Mouse (Mus musculus) forebrain, embryonic 16.5 days (tissue): ENCODE results near the gene Pex12. TPM values are rescaled to one million over a fixed set of nuclear protein-coding genes. Genes with fewer than 3 reads are reported as not detected.
A peak's percentile ranks its signal among the peaks of the same experiment; 100 is the strongest.
"Not testable (repeated sequence)": the region's sequence is repeated elsewhere in the genome, so short reads cannot be mapped to it uniquely, and the experiment has no call there.

ENCODE experiments used
- ATAC-seq: fragments of 200-750 bp; cut with Nextera tagmentation; 2 replicates; pipeline ENCODE4 v1.8.0; 2017; ENCODE audit warnings: mild to moderate bottlenecking, moderate library complexity
- H3K27ac ChIP-seq: fragments of 300-500 bp; sonication (generic); 2 replicates; pipeline ENCODE4 v1.5.1; 2014; ENCODE audit warnings: low read length, control low read depth
- H3K27me3 ChIP-seq: fragments of 300-500 bp; sonication (generic); replicated peaks from 2 replicates; pipeline ENCODE4 v1.6.1; 2014; ENCODE audit warnings: low read length; ENCODE audit not compliant: control insufficient read depth, insufficient read depth
- H3K36me3 ChIP-seq: fragments of 300-500 bp; sonication (generic); 2 replicates; pipeline ENCODE4 v1.6.1; 2014; ENCODE audit not compliant: control insufficient read depth, insufficient read depth
- H3K4me1 ChIP-seq: fragments of 300-500 bp; sonication (generic); replicated peaks from 2 replicates; pipeline ENCODE4 v1.6.1; 2014; ENCODE audit warnings: low read length; ENCODE audit not compliant: control insufficient read depth, insufficient read depth
- H3K4me2 ChIP-seq: fragments of 300-500 bp; sonication (generic); 2 replicates; pipeline ENCODE4 v1.6.1; 2014; ENCODE audit warnings: mild to moderate bottlenecking, low read length, control low read depth
- H3K4me3 ChIP-seq: fragments of 300-500 bp; sonication (generic); replicated peaks from 2 replicates; pipeline ENCODE4 v1.5.1; 2014; ENCODE audit warnings: mild to moderate bottlenecking, low read length, control low read depth
- H3K9ac ChIP-seq: fragments of 300-500 bp; sonication (generic); replicated peaks from 2 replicates; pipeline ENCODE4 v1.6.1; 2014; ENCODE audit warnings: low read depth, low read length, control low read depth
- H3K9me3 ChIP-seq: fragments of 300-500 bp; sonication (generic); 2 replicates; pipeline ENCODE4 v1.6.1; 2016; ENCODE audit warnings: low read length; ENCODE audit not compliant: control insufficient read depth
- WGBS: fragments of 180-500 bp; shearing (Covaris S2); extraction: QIAGEN DNeasy Blood & Tissue Kit; methylation state at CpG from one replicate; pipeline ENCODE4 v1.1.7; 2014; 5-methylcytosine and 5-hydroxymethylcytosine counted together
- polyA plus RNA-seq: library from polyadenylated mRNA; unstranded; fragments of >200 nt; fragmentation: Nextera tagmentation; extraction: Ambion mirVana; gene quantifications from 2 replicates; pipeline ENCODE4 v1.2.1, GENCODE M21; 2015

Pex12 gene
- polyA plus RNA-seq, 1 experiment from 2014 or later, result 19.1 TPM

- Histone ChIP-seq H3K4me3 (no peak overlapping the region), H3K4me2 (no peak overlapping the region), H3K9me3 (no peaks in the 10 kb centered on the region), H3K4me1 (peaks cover 3% of the 10 kb centered on the region; the same call in 1 of the 2 replicates), H3K27ac (no peak overlapping the region), H3K36me3 (no peaks in the 10 kb centered on the region), H3K9ac (no peak overlapping the region), H3K27me3 (no peaks in the 10 kb centered on the region)
- WGBS, result 65% methylated on average over 7 of the region's 7 CpGs
- ATAC-seq, result no peak
Measured at GRCm38 (mm10) chr11:83276251-83276650, 26.1 kb downstream of the Pex12 start.

- Histone ChIP-seq H3K9me3 (no peaks in the 10 kb centered on the region), H3K9ac (no peak overlapping the region), H3K36me3 (no peaks in the 10 kb centered on the region), H3K27me3 (no peaks in the 10 kb centered on the region), H3K4me2 (peak overlapping the region; percentile 76), H3K4me3 (no peak overlapping the region), H3K27ac (peak overlapping the region; percentile 69), H3K4me1 (peaks cover 6% of the 10 kb centered on the region; the same call in 1 of the 2 replicates)
- no peak for ATAC-seq
- 22% methylated on average over 2 of the region's 2 CpGs for WGBS
Measured at GRCm38 (mm10) chr11:83271951-83272843, 30.2 kb downstream of the Pex12 start.

GRCm38 (mm10) chr11:83271151-83271950 lies 31.0 kb downstream of the Pex12 start:
- ATAC-seq, result peak; percentile 91
- under 1% methylated on average over 26 of the region's 26 CpGs for WGBS
- Histone ChIP-seq H3K9ac (peak overlapping the region; percentile 85), H3K27me3 (no peaks in the 10 kb centered on the region), H3K9me3 (no peaks in the 10 kb centered on the region), H3K4me1 (peaks cover 6% of the 10 kb centered on the region; the same call in 1 of the 2 replicates), H3K27ac (peak overlapping the region; percentile 86), H3K4me2 (peak overlapping the region; percentile 76), H3K36me3 (no peaks in the 10 kb centered on the region), H3K4me3 (peak overlapping the region; percentile 69)

GRCm38 (mm10) chr11:83270842-83271150 lies 31.6 kb downstream of the Pex12 start:
- Histone ChIP-seq H3K27me3 (no peaks in the 10 kb centered on the region), H3K4me2 (peak overlapping the region; percentile 76), H3K36me3 (no peaks in the 10 kb centered on the region), H3K4me3 (peak overlapping the region; percentile 69), H3K27ac (peak overlapping the region; percentile 86), H3K9ac (peak overlapping the region; percentile 85), H3K9me3 (no peaks in the 10 kb centered on the region), H3K4me1 (peaks cover 6% of the 10 kb centered on the region; the same call in 1 of the 2 replicates)
- ATAC-seq, result peak; percentile 59
- WGBS, result under 1% methylated on average over 6 of the region's 6 CpGs

- no peaks in the 10 kb centered on the region for H3K4me1 ChIP-seq
- H3K4me3 ChIP-seq, result no peak overlapping the region
- H3K9ac ChIP-seq, result no peak overlapping the region
- no peak overlapping the region for H3K4me2 ChIP-seq
- H3K27me3 ChIP-seq, result no peaks in the 10 kb centered on the region
- no peaks in the 10 kb centered on the region for H3K9me3 ChIP-seq
- no peak overlapping the region for H3K27ac ChIP-seq
- H3K36me3 ChIP-seq, result no peaks in the 10 kb centered on the region
- WGBS, result 58% methylated on average over 3 of the region's 3 CpGs
- ATAC-seq, result no peak
Measured at GRCm38 (mm10) chr11:83263146-83263545, 39.2 kb downstream of the Pex12 start.

GRCm38 (mm10) chr11:83262673-83263072 lies 39.7 kb downstream of the Pex12 start:
- Histone ChIP-seq H3K9ac (no peak overlapping the region), H3K27ac (no peak overlapping the region), H3K27me3 (no peaks in the 10 kb centered on the region), H3K4me3 (no peak overlapping the region), H3K36me3 (no peaks in the 10 kb centered on the region), H3K4me2 (no peak overlapping the region), H3K9me3 (no peaks in the 10 kb centered on the region), H3K4me1 (no peaks in the 10 kb centered on the region)
- no peak for ATAC-seq
- WGBS, result 90% methylated on average over 1 of the region's 1 CpGs

GRCm38 (mm10) chr11:83257211-83257610 lies 45.2 kb downstream of the Pex12 start:
- 59% methylated on average over 5 of the region's 5 CpGs for WGBS
- not testable (repeated sequence) for H3K4me2 ChIP-seq, H3K9ac ChIP-seq, H3K36me3 ChIP-seq, H3K27ac ChIP-seq, H3K27me3 ChIP-seq, H3K4me3 ChIP-seq, H3K4me1 ChIP-seq, ATAC-seq, H3K9me3 ChIP-seq

Other genes with a start within 250 kb of the Pex12 start
- gene Slfn2, start 237.5 kb downstream of the Pex12 start, polyA plus RNA-seq, result 0.73 and 1.1 TPM in 2 replicates
- not detected in 2 replicates for gene Slfn1, start 185.7 kb downstream of the Pex12 start, polyA plus RNA-seq
- not detected in 2 replicates for gene Slfn4, start 127.4 kb downstream of the Pex12 start, polyA plus RNA-seq
- gene Slfn3, start 111.3 kb downstream of the Pex12 start, polyA plus RNA-seq, result 0.15 and 0.26 TPM in 2 replicates
- gene Slfn14, start 15.9 kb downstream of the Pex12 start, polyA plus RNA-seq, result not detected in 2 replicates
- 122 and 125 TPM in 2 replicates for gene Ap2b1, start 3.6 kb downstream of the Pex12 start, polyA plus RNA-seq
- gene Rasl10b, start 106.6 kb upstream of the Pex12 start, polyA plus RNA-seq, result 24.7 and 31.4 TPM in 2 replicates
- gene Gas2l2, start 126.9 kb upstream of the Pex12 start, polyA plus RNA-seq, result 0.39 and 0.81 TPM in 2 replicates
- 0.26 and 1.0 TPM in 2 replicates for gene 1700020L24Rik, start 135.1 kb upstream of the Pex12 start, polyA plus RNA-seq
- gene Mmp28, start 160.5 kb upstream of the Pex12 start, polyA plus RNA-seq, result 1.8 and 1.9 TPM in 2 replicates
- 8.8 and 17.1 TPM in 2 replicates for gene Taf15, start 170.5 kb upstream of the Pex12 start, polyA plus RNA-seq
- gene Heatr9, start 219.6 kb upstream of the Pex12 start, polyA plus RNA-seq, result not detected in 2 replicates
- gene Ccl5, start 227.9 kb upstream of the Pex12 start, polyA plus RNA-seq, result 0.60 TPM in 1 of 2 replicates, not detected in the other